Mouse (Mus musculus) layer of hippocampus, postnatal 25 days (tissue): ENCODE measurements around the gene Nfyb. TPM values are rescaled to one million over a fixed set of nuclear protein-coding genes. Genes with fewer than 3 reads are reported as not detected.

Source experiments
- DNase-seq, 2 experiments: peaks; one replicate each; pipeline ENCODE4 v3.0.0; 2022; ENCODE audit warnings: mixed read lengths in 2 of 2, low spot score in 1 of 2; ENCODE audit errors: extremely low spot score in 1 of 2
- total RNA-seq, 2 experiments: library from RNA; stranded (reverse); gene quantifications; 2 replicates each; pipeline ENCODE4 v1.2.3; 2021

Gene Nfyb
- total RNA-seq, 2 experiments from 2014 or later: 58.4 to 67.7 TPM

DNA sequence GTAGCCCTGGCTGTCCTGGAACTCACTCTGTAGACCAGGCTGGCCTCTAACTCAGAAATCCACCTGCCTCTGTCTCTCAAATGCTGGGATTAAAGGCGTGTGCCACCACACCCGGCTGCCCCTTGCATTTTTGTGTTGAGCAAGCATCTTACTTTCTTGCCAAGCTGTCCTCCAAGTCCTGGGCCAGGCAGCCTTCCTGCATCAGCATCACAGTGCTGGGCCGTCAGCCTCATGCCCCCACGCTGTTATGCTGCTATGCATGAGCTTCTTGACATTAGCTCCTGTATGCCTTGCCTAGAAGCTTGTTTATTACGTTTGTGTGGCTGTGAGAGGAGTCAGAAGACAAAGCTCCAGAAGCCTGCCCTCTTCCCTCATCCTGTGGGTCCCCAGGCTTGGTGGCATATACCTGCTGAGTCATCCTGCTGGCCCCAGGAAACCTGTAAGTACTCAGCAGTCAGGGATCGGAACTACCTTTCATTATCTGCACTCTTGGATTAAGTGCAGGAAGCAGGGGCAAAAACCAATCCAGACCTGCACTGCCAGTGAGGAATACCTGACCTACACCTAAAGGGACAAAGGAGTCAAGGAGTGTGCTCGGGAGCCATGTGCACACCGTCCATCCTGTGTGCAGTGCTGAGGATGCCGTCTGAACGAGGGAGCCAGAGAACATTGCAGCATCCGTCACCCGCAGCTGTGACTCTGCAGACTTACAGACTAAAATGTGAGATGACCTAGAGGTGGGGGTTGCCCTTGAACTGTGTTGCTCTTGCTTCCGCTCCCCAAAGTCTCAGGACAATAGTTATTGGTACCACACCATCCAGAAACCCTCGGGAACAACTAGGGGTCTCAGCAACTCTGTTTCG, 16.7 kb downstream of the Nfyb start:
- DNase-seq: no peak

DNA sequence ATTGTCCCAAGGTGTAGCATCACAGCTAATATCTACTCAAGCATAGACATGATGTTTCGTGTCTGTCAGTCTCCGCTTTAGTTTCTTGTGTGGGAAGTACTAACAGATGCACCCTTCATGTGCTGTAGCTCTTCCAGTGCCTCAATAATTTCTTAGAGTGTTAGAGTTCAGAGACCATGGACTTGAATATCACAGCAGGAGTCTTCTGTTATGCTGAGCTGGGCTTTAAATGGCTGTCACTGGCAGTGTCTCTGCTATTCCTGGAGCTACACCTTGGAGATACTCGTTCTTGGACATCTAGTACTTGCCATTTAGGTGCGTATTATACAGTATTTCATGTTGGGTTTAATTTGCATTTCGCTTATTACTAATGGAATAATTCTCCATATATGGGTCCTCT, 18.6 kb downstream of the Nfyb start:
- no peak for DNase-seq

DNA sequence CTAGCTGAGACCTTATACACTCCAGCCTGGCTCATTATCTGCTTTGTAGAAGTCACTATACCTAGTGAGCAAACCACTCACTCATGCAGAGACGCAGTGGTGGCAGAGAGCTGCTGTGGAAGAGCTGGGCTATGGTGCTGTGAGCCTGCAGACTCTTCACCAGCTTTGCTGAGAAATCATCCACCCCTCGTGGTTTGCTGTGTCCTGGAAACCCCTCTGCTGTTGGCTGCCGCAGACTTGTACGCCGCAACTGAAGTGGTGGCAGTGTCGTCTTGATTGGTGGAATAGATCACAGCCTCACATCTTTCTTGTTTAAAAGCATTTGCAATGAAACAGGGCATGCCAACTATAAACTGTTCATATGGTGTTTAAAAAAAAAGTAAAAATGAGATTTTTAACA, 19.6 kb downstream of the Nfyb start:
- no peak for DNase-seq

GRCm38 (mm10) chr10:82742578-82742977, 21.4 kb downstream of the Nfyb start:
- DNase-seq: no peak

GRCm38 (mm10) chr10:82741876-82742275, 22.1 kb downstream of the Nfyb start:
- no peak for DNase-seq

DNA sequence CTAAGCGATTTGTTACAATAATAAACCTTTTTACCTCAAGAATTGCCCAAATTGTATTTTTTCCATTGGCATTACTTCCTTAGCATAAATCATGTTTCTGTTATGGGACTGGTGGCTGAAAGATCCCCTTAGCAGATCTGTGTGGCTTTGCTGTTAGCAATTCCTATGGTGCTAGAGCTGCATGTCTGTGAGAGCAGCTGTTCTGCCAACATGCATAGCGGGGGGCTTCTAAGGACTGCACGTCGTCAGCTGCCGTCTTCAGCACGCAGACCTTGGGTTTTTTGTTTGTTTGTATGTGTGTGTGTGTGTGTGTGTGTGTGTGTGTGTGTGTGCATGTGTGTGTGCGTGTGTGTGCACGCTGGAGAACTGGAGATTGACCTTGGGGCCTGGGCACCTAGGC, 22.6 kb downstream of the Nfyb start:
- no peak for DNase-seq

GRCm38 (mm10) chr10:82699296-82699941, 64.5 kb downstream of the Nfyb start:
- DNase-seq: peak in 1 of 2 experiments; percentile 39

GRCm38 (mm10) chr10:82698712-82699261, 65.2 kb downstream of the Nfyb start:
- peak; percentile 86 to 87 for DNase-seq

Other genes with a start within 250 kb of the Nfyb start
- 10 to 100 TPM; 21.3 to 24.3 TPM for gene 1190007I07Rik, start 140.9 kb downstream of the Nfyb start, total RNA-seq
- gene Tdg, start 134.3 kb downstream of the Nfyb start, total RNA-seq: 10 to 100 TPM; 50.0 to 57.4 TPM
- gene Glt8d2, start 73.5 kb downstream of the Nfyb start, total RNA-seq: 10 to 100 TPM; 15.3 to 16.1 TPM
- gene Hcfc2, start 68.0 kb downstream of the Nfyb start, total RNA-seq: 10 to 100 TPM; 46.3 to 53.0 TPM
- 10 to 100 TPM; 45.5 to 55.2 TPM for gene Txnrd1, start 69.8 kb upstream of the Nfyb start, total RNA-seq
- gene Eid3, start 102.5 kb upstream of the Nfyb start, total RNA-seq: 1 to 10 TPM; 1.3 to 2.3 TPM
- gene Chst11, start 221.4 kb upstream of the Nfyb start, total RNA-seq: 10 to 100 TPM; 50.8 to 55.0 TPM